Mouse (Mus musculus) forebrain, embryonic 11.5 days (tissue): Measurements from ENCODE around the gene Tspan2. TPM values are rescaled to one million over a fixed set of nuclear protein-coding genes. Genes with fewer than 3 reads are reported as not detected.

Source experiments
- polyA plus RNA-seq: library from polyadenylated mRNA; unstranded; fragments of >200 nt; fragmentation: Nextera tagmentation; extraction: Ambion mirVana; gene quantifications from 2 replicates; pipeline ENCODE4 v1.2.1, GENCODE M21; 2014

The Tspan2 gene
- polyA plus RNA-seq, 1 experiment from 2014 or later: 9.5 TPM

Other genes starting within 250 kb of the Tspan2 start
- gene Tshb, start 48.2 kb downstream of the Tspan2 start, polyA plus RNA-seq: 0.15 TPM in 1 of 2 replicates, not detected in the other
- gene Sycp1, start 201.6 kb downstream of the Tspan2 start, polyA plus RNA-seq: not detected in 2 replicates
- gene Nr1h5, start 229.6 kb downstream of the Tspan2 start, polyA plus RNA-seq: 0.09 and 0.12 TPM in 2 replicates